Mouse (Mus musculus) heart, embryonic 16.5 days (tissue): Measurements from ENCODE around the gene Pomgnt2. TPM values are rescaled to one million over a fixed set of nuclear protein-coding genes. Genes with fewer than 3 reads are reported as not detected.
"Not testable (repeated sequence)": the region's sequence is repeated elsewhere in the genome, so short reads cannot be mapped to it uniquely, and the experiment has no call there.

Experiments used
- ATAC-seq: fragments of 200-750 bp; cut with Nextera tagmentation; replicated peaks from 2 replicates; pipeline ENCODE4 v1.8.0; 2017; ENCODE audit warnings: moderate number of reproducible peaks; ENCODE audit not compliant: insufficient read depth, low FRiP score; ENCODE audit errors: extremely low read depth
- H3K27ac ChIP-seq: fragments of 300-500 bp; sonication (generic); 2 replicates; pipeline ENCODE4 v1.5.1; 2014; ENCODE audit warnings: mild to moderate bottlenecking, low read length, control low read depth, moderate library complexity
- H3K27me3 ChIP-seq: fragments of 300-500 bp; sonication (generic); 2 replicates; pipeline ENCODE4 v1.6.1; 2014; ENCODE audit warnings: low read length, mixed read lengths; ENCODE audit not compliant: control insufficient read depth, insufficient read depth
- H3K36me3 ChIP-seq: fragments of 300-500 bp; sonication (generic); 2 replicates; pipeline ENCODE4 v1.6.1; 2014; ENCODE audit not compliant: control insufficient read depth, insufficient read depth
- H3K4me1 ChIP-seq: fragments of 300-500 bp; sonication (generic); 2 replicates; pipeline ENCODE4 v1.6.1; 2014; ENCODE audit warnings: low read length, mixed read lengths; ENCODE audit not compliant: control insufficient read depth, insufficient read depth
- H3K4me2 ChIP-seq: fragments of 300-500 bp; sonication (generic); 2 replicates; pipeline ENCODE4 v1.6.1; 2014; ENCODE audit warnings: low read depth, mild to moderate bottlenecking, control low read depth, low read length
- H3K4me3 ChIP-seq: fragments of 300-500 bp; sonication (generic); 2 replicates; pipeline ENCODE4 v1.5.1; 2014; ENCODE audit warnings: mild to moderate bottlenecking, control low read depth, low read length
- H3K9ac ChIP-seq: fragments of 300-500 bp; sonication (generic); 2 replicates; pipeline ENCODE4 v1.6.1; 2014; ENCODE audit warnings: low read length, control low read depth
- H3K9me3 ChIP-seq: fragments of 300-500 bp; sonication (generic); replicated peaks from 2 replicates; pipeline ENCODE4 v1.6.1; 2016; ENCODE audit warnings: low read length; ENCODE audit not compliant: control insufficient read depth
- whole genome bisulfite sequencing: fragments of 180-500 bp; shearing (Covaris S2); extraction: QIAGEN DNeasy Blood & Tissue Kit; methylation state at CpG from one replicate; pipeline ENCODE4 v1.1.7; 2014; 5-methylcytosine and 5-hydroxymethylcytosine counted together
- polyA plus RNA-seq: library from polyadenylated mRNA; unstranded; fragments of >200 nt; fragmentation: Nextera tagmentation; extraction: Ambion mirVana; gene quantifications from 2 replicates; pipeline ENCODE4 v1.2.1, GENCODE M21; 2015

The Pomgnt2 gene
- polyA plus RNA-seq, 1 experiment from 2014 or later: 13.0 TPM

DNA sequence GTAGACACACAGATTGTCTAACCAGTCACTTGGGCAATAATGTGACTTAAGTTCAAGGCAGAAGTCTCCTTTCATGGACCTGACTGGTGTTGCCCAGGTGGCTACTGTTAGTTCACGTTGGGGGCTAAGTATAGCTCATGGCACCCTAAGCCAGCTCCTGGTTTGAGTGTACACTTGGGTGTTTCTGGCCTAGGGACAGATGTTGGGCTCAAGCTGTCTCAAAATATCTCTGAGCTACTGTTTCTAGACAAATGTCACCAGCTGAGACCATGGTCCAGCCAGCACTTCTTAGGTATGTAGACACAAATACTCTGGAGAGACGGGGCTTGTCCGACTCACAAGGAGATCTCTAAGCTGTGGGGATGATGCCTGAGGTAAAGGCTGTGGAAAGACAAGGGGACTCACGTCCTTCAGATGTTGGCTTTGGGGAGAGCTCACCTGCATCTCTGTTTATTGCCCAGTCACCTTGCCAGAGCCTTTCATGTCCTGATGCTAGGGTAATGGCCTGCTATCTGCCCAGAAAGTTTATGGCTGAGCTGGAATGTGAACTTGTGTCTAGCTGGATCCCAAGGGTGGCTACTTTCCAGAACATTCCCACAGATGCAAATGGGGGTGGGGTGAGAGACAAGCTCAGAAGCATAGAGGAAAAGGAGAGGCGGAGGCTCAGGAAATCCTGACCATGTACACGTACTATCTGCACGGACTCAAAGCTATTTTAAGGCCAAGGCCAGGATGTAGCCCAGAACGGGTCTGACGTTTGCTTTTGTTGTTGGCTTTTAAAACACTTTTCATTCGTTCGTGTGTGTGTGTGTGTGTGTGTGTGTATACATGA lies 31.2 kb upstream of the Pomgnt2 start:
- peaks cover 39% of the 10 kb centered on the region for H3K4me1 ChIP-seq
- ATAC-seq: peak; percentile 72
- H3K27me3 ChIP-seq: no peaks in the 10 kb centered on the region
- H3K4me3 ChIP-seq: no peak overlapping the region
- no peaks in the 10 kb centered on the region for H3K36me3 ChIP-seq
- no peak overlapping the region for H3K9ac ChIP-seq
- peak overlapping the region; percentile 23; the same call in 1 of the 2 replicates for H3K4me2 ChIP-seq
- H3K27ac ChIP-seq: peak overlapping the region; percentile 91
- WGBS: 29% methylated on average over 11 of the region's 11 CpGs
- no peaks in the 10 kb centered on the region for H3K9me3 ChIP-seq

DNA sequence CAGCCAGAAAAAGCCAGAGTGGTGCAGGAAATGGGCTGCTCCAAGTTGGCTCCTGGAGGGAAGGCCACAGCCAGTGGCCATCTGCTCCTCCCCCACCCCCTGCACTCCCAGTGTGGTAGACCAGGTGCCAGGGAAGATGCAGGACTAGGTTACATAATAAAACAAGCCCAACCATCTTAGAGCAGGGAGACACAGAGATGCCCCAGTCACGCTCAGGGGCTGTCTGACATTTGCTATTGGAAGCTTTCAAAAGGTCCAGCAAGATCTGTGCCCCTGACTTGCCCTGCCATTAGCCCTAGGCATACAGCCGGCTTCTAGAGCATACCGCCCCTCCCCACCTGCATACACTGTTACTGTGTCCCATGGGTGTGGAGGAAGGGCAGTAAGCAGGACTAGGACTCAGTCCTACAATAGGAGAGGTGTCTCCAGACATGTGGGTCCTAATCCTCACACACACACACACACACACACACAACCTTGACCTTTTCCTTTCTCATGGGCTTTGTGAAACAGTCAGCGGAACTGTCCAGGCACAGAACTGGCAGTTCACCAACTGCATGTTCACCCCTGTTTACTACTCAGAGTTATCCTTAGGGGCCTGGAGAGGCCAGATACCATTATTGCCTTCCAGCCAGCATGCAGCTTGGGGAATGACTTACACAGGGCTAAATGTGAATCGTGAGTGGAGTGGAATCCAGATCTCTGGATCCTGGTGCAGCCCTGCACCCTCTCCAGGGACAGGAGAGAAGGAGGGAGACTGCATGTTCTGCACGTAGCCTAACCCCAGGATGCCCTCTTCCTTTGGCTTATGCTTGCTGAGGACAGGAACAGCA lies 30.4 kb upstream of the Pomgnt2 start:
- WGBS: 52% methylated on average over 6 of the region's 6 CpGs
- H3K27ac ChIP-seq: peak overlapping the region; percentile 91
- H3K4me1 ChIP-seq: peaks cover 41% of the 10 kb centered on the region
- no peaks in the 10 kb centered on the region for H3K9me3 ChIP-seq
- no peak overlapping the region for H3K4me2 ChIP-seq
- peak overlapping the region; percentile 14; the same call in 1 of the 2 replicates for H3K9ac ChIP-seq
- H3K27me3 ChIP-seq: no peaks in the 10 kb centered on the region
- no peak overlapping the region for H3K4me3 ChIP-seq
- H3K36me3 ChIP-seq: no peaks in the 10 kb centered on the region
- peak; percentile 62 for ATAC-seq

DNA sequence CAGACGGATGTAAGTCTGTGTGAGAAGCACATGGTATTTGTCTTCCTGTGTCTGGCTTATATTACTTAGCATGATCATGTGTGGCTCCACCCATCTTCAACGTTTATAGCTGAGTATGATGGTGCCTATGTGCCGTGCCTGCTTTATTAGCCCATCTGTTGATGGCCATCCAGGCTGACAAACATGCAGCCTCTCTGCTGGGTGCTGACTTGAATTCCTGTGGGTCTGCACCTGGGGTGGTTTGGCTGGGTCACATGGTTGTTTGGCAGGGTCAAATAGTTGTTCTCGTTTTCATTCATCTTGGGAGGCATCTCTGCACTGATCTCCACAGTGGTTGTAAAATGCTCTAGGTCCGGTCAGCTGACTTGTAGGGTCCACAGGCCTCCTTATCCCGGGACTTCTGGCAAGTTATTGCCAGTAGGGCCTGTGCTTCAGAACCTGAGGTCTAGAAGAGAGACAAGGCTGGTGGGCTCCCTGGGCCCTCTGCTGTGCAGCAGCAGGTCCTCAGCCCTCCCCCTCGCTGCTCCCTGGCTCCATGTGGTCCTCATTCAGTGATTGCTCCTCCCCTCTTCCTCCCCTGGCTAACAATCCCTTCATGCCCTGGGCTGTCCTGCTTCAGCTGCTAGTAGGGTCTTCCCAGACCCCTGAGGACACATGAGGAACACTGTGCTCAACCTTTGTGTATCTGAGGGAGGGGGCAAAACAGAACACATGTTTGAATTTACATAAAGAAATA lies 29.1 kb upstream of the Pomgnt2 start:
- no peak for ATAC-seq
- peak overlapping the region; percentile 91; the same call in 1 of the 2 replicates for H3K27ac ChIP-seq
- H3K4me3 ChIP-seq: no peak overlapping the region
- no peak overlapping the region for H3K9ac ChIP-seq
- peaks cover 41% of the 10 kb centered on the region for H3K4me1 ChIP-seq
- H3K9me3 ChIP-seq: no peaks in the 10 kb centered on the region
- no peak overlapping the region for H3K4me2 ChIP-seq
- H3K36me3 ChIP-seq: no peaks in the 10 kb centered on the region
- WGBS: 69% methylated on average over 7 of the region's 7 CpGs
- no peaks in the 10 kb centered on the region for H3K27me3 ChIP-seq

DNA sequence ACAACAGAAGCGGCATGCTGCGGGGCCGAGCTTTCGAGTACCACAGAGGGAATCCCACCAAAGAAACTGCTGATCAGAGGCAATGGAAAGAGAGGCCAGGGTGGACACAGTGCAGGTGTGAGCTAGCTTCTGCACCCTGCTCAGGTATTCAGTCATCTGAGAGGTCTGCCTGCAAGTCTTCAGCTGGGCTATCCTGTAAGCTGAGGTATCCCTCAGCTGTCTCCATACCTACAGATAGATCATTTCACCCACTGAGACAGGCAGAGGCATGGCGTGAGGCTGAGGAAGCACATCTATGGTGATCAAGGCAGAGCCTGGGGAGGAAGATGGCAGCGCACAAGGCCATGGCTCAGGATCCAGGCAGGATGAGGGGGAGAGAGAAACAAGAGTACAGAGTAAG lies 27.5 kb upstream of the Pomgnt2 start:
- Histone ChIP-seq H3K27me3 (no peaks in the 10 kb centered on the region), H3K27ac (no peak overlapping the region), H3K4me2 (no peak overlapping the region), H3K9ac (no peak overlapping the region), H3K4me1 (peaks cover 41% of the 10 kb centered on the region), H3K9me3 (no peaks in the 10 kb centered on the region), H3K4me3 (no peak overlapping the region), H3K36me3 (no peaks in the 10 kb centered on the region)
- WGBS: 92% methylated on average over 6 of the region's 6 CpGs
- ATAC-seq: no peak

DNA sequence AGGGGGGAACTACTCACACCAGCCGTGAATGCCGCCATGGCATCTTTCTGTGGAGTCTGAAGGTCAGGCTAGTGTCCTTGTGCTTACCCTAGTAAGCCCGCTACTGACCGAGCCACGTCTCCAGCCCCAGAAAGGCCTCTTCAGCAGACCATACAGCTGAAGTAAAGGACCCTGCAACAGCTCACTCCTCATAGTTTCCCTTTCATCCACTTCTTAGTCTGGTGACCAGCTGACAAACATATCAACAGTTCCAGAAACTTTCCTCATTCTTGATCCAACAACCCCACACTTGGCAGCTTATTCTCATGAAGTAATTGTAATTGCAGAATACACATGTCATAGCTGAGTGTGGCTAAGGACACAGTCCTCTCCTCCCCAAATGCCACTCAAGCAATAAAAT lies 27.0 kb upstream of the Pomgnt2 start:
- Histone ChIP-seq H3K36me3 (no peaks in the 10 kb centered on the region), H3K27me3 (no peaks in the 10 kb centered on the region), H3K4me3 (no peak overlapping the region), H3K9ac (no peak overlapping the region), H3K27ac (peak overlapping the region; percentile 57), H3K9me3 (no peaks in the 10 kb centered on the region), H3K4me1 (peaks cover 42% of the 10 kb centered on the region), H3K4me2 (no peak overlapping the region)
- ATAC-seq: no peak
- 46% methylated on average over 5 of the region's 5 CpGs for WGBS

DNA sequence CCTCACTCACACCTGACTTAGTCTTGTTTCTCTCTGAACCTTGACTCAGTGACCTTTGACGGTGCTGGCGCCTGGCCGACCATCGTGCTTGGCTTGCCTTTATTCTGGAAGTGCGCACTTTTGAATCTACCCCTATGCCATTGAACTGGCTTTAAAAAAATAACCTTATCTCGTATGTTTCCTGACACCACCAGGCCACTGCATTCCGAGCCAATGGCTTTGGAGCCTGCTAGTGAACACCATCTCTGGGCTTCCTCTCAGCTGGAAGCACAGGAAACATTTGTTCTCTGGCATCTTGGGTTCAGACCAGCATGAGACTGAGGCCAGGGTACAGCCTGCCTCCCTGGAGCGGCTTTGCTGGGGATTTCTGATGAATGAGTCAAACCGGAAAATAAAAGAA lies 25.9 kb upstream of the Pomgnt2 start:
- no peaks in the 10 kb centered on the region for H3K27me3 ChIP-seq
- H3K9me3 ChIP-seq: no peaks in the 10 kb centered on the region
- peak; percentile 71 for ATAC-seq
- H3K9ac ChIP-seq: no peak overlapping the region
- H3K4me3 ChIP-seq: no peak overlapping the region
- no peaks in the 10 kb centered on the region for H3K36me3 ChIP-seq
- no peak overlapping the region for H3K4me2 ChIP-seq
- WGBS: 37% methylated on average over 9 of the region's 9 CpGs
- peaks cover 32% of the 10 kb centered on the region for H3K4me1 ChIP-seq
- peak overlapping the region; percentile 57 for H3K27ac ChIP-seq

DNA sequence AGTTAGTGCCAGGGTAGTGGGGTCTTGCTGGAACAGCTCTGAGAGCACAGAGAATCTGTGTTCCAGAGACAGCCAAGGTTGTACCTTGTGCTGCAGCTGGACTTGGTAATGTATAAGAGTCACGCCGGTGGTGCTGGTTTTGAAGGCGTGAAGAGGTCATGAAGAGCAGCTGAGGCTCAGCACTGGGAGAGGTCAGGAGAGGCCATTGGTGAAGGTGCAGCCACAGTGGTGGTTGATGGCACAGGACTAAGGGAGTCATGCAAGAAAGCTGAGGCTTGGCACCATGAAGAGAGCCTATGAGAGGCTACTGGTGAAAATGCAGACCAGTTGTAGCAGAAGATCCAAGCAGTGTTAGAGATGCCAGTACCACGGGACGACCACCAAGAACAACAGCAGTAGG lies 24.7 kb upstream of the Pomgnt2 start:
- H3K9me3 ChIP-seq: no peaks in the 10 kb centered on the region
- H3K4me1 ChIP-seq: peaks cover 22% of the 10 kb centered on the region
- no peaks in the 10 kb centered on the region for H3K36me3 ChIP-seq
- no peak overlapping the region for H3K4me2 ChIP-seq
- no peak for ATAC-seq
- no peak overlapping the region for H3K9ac ChIP-seq
- WGBS: 84% methylated on average over 5 of the region's 5 CpGs
- H3K27ac ChIP-seq: no peak overlapping the region
- no peak overlapping the region for H3K4me3 ChIP-seq
- no peaks in the 10 kb centered on the region for H3K27me3 ChIP-seq

DNA sequence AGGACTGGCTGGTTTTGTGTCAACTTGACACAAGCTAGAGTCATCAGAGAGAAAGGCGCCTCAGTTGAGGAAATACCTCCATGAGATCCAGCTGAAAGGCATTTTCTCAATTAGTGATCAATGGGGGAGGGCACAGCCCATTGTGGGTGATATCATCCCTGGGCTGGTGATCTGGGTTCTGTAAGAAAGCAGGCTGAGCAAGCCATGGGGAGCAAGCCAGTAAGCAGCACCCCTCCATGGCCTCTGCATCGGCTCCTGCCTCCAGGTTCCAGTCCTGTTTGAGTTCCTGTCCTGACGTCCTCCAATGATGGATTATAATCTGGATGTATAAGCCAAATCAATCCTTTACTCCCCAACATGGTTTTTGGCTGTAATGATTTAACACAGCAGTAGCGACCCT lies 24.3 kb upstream of the Pomgnt2 start:
- not testable (repeated sequence) for H3K4me2 ChIP-seq, H3K27me3 ChIP-seq, ATAC-seq, H3K4me3 ChIP-seq, H3K36me3 ChIP-seq, H3K9me3 ChIP-seq, H3K9ac ChIP-seq, H3K27ac ChIP-seq
- H3K4me1 ChIP-seq: peaks cover 20% of the 10 kb centered on the region
- 95% methylated on average over 4 of the region's 4 CpGs for WGBS
